Mouse (Mus musculus) left cerebral cortex, adult 2 months (tissue): ENCODE measurements around the gene Fabp1. TPM values are rescaled to one million over a fixed set of nuclear protein-coding genes. Genes with fewer than 3 reads are reported as not detected.

Experiments
- DNase-seq, 2 experiments: peaks; one replicate each; pipeline ENCODE4 v3.0.0; 2021 to 2022; ENCODE audit warnings: low spot score in 2 of 2, mixed read lengths in 1 of 2; ENCODE audit errors: extremely low spot score in 1 of 2
- H3K27ac ChIP-seq: fragments of 200-600 bp; 2 replicates; pipeline ENCODE4 v1.8.1; 2022
- H3K4me3 ChIP-seq: fragments of 200-600 bp; 2 replicates; pipeline ENCODE4 v1.8.1; 2022
- CTCF ChIP-seq: fragments of 200-600 bp; IDR thresholded peaks from 2 replicates; pipeline ENCODE4 v1.8.1; 2022; ENCODE audit warnings: antibody characterized with exemption, mild to moderate bottlenecking, moderate library complexity
- intact Hi-C: fragments of 180-260 bp; cut with DNase I; formaldehyde crosslinking; loops from one replicate; pipeline ENCODE4 v1.15.1; 2025
- total RNA-seq, 2 experiments: library from RNA; stranded (reverse); gene quantifications; 2 replicates each; pipeline ENCODE4 v1.2.3; 2021

Fabp1 gene
- total RNA-seq, 2 experiments from 2014 or later, result not detected

DNA sequence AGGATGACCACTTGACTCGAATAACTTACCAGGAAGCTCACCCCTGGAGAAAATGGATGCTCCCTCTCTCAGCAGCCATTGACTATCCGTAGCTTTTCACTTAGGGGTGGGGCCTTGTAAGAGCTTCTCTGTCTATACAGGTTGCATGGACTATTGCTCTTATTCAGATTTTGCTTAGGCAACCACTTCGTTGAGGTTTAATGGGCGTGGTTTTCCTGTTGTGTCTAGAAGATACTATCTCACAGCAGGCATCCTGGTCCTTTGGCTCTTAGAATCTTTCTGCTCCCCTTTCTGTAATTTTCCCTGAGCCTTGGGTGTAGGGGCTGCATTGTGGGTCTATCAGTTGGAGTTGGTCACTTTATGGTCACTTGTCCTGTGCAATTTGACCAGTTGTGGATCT is 21.9 kb downstream of the Fabp1 start:
- H3K27ac ChIP-seq, result no peak overlapping the region
- H3K4me3 ChIP-seq, result no peak overlapping the region
- intact Hi-C loops, result no loop called here
- TF ChIP-seq CTCF, result no peak
- DNase-seq, result no peak

- intact Hi-C loops, result no loop called here
- H3K27ac ChIP-seq, result no peak overlapping the region
- no peak overlapping the region for H3K4me3 ChIP-seq
- DNase-seq, result no peak
- no peak for TF ChIP-seq CTCF
These were observed 24.7 kb downstream of the Fabp1 start for GRCm38 (mm10) chr6:71224184-71224943.

GRCm38 (mm10) chr6:71226544-71226943 is 26.9 kb downstream of the Fabp1 start:
- Histone ChIP-seq H3K4me3 (no peak overlapping the region), H3K27ac (no peak overlapping the region)
- TF ChIP-seq CTCF, result no peak
- DNase-seq, result no peak
- intact Hi-C loops, result no loop called here

GRCm38 (mm10) chr6:71227157-71227770 is 27.6 kb downstream of the Fabp1 start:
- intact Hi-C loops, result no loop called here
- DNase-seq, result no peak
- Histone ChIP-seq H3K4me3 (no peak overlapping the region), H3K27ac (no peak overlapping the region)
- TF ChIP-seq CTCF, result no peak

GRCm38 (mm10) chr6:71235121-71235520 is 35.5 kb downstream of the Fabp1 start:
- intact Hi-C loops, result no loop called here
- H3K4me3 ChIP-seq, result no peak overlapping the region
- TF ChIP-seq CTCF, result no peak
- H3K27ac ChIP-seq, result no peak overlapping the region
- no peak for DNase-seq

DNA sequence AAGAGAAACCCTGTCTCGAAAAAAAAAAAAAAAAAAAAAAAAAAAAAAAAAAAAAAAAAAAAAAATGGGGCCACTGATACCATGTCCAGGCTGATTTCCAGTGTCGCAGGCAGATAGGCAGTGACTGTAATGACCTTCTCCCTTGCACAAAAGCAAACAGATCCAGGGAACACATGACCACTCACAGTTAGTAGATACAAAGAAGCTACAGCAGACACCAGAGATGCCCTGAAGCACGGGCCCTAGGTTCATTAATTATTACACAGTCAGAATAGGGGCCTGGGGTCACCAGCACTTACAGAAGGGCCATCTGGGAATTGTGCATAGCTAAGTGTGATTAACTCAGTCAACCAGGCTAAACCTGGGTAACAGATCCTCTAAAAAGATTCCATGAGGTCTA is 36.3 kb downstream of the Fabp1 start:
- Histone ChIP-seq H3K27ac (no peak overlapping the region), H3K4me3 (no peak overlapping the region)
- intact Hi-C loops, result no loop called here
- no peak for TF ChIP-seq CTCF
- DNase-seq, result no peak

DNA sequence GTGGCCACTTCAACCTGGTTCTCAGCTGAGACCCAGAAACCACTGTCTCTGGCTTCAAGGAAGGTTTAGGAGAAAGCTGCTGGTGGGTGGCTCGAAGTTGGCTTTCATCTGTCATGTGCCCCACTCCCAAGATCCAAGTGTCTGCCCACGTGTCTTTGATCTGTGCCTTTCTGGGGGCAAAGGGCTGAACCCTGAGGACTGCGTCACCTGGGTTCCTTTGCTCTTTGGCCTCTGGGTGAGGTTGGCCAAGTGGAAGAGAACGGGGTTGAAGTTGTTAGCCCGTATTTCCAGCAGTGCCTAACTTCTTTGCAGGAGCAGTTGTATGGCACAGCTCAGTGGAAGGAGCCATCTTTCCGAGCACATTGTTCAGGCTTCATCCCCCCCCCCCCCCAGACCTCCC is 36.9 kb downstream of the Fabp1 start:
- TF ChIP-seq CTCF, result no peak
- Histone ChIP-seq H3K4me3 (no peak overlapping the region), H3K27ac (no peak overlapping the region)
- intact Hi-C loops, result no loop called here
- no peak for DNase-seq

- Histone ChIP-seq H3K27ac (no peak overlapping the region), H3K4me3 (no peak overlapping the region)
- no peak for DNase-seq
- TF ChIP-seq CTCF, result no peak
- intact Hi-C loops, result no loop called here
These were observed 37.4 kb downstream of the Fabp1 start for GRCm38 (mm10) chr6:71237031-71237431.

DNA sequence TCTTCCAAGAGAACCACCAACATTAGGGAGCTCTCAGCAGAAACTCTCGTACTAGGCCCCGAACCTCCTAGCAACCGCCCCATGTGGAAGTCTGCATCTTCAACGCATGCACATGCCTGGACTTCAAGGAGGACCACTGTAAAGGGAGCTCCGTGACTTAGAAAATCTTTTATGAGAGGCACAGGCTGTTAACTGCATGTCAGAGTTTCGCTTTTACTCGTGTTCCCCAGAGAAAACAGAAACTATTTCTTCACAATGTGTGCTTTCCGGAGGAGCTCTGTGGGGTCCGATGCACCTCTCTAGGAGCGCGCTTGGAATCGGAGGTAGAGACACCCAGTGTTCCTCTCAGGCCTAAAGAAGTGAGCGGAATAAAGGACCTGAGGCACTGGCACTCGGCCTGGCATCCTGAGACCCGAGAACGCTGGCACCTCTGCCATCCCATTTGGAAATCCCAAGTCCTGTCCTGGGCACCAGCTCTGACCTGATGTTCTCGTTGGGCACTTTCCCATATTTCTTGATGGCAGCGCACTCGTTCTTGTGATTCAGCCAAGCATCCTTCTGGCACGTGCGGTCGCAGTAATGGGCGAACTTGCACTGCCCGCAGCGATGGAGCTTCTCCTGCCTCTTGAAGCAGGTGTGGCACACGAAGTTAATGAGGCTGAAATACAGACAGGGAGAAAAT is 39.6 kb downstream of the Fabp1 start:
- no peak for TF ChIP-seq CTCF
- intact Hi-C loops, result no loop called here

DNA sequence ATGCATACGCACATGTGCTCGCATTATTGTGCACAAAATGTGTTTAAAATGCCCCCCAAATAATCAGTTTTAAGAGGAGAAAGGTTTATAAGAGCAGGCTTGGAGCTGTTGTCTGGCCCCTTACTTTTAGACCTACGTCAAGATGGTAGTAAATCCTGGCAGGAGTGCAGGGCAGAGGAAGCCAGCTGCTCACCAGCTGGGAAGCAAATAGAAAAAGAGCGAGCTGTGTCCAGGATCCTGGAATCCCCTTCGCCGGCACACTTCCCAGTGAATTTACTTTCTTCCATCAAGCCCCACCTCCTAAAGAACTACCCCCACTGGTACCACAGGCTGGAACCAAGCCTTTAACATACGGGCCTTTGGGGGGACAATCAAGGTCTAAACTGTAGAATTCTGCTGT is 41.2 kb downstream of the Fabp1 start:
- no peak for TF ChIP-seq CTCF
- H3K27ac ChIP-seq, result no peak overlapping the region
- no peak overlapping the region for H3K4me3 ChIP-seq
- DNase-seq, result no peak
- intact Hi-C loops, result no loop called here

More for the DNA sequence above, 39.6 kb downstream of the Fabp1 start:
- DNase-seq, result no peak
- no peak overlapping the region for H3K4me3 ChIP-seq
- no peak overlapping the region for H3K27ac ChIP-seq

DNA sequence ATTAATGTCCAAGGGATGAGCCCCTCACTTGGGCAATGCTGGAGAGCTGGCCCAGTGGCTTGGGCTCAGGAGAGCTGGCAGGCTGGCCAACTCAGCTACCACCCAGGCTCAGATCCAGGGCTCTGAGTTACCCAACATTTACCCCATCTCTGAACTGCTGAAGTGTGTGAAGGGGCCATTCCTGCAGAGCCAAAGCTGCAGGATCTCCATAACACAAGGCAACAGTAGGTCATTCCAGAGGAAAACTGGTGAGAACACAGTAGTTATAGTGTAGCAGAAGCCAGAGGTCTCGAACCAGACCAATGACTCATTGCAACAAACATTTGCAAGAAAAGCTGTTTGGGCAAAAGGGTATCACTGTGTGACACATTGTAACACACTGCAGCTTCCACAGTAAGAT is 43.2 kb downstream of the Fabp1 start:
- no peak for DNase-seq
- Histone ChIP-seq H3K4me3 (no peak overlapping the region), H3K27ac (no peak overlapping the region)
- intact Hi-C loops, result no loop called here
- no peak for TF ChIP-seq CTCF

DNA sequence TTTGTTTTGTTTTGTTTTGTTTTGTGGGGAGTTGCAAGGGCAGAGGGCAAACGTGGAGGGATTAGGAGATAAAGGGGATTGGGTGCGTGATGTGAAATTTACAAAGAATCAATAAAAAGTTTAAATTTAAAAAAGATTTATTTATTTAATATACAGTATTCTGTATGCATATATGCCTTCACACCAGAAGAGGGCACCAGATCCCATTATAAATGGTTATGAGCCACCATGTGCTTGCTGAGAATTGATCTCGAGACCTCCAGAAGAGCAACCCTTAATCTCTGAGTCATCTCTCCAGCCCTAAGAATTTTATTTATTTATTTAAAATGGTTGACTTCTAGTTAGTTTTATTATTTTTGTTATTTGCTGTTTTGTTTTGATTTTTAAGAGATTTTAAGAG is 43.6 kb downstream of the Fabp1 start:
- no peak for DNase-seq
- no peak overlapping the region for H3K4me3 ChIP-seq
- peak; percentile 14; the same call in 1 of the 2 replicates for TF ChIP-seq CTCF
- intact Hi-C loops, result no loop called here
- H3K27ac ChIP-seq, result no peak overlapping the region
